Mouse (Mus musculus): ENCODE results near the gene Psma1. TPM values are rescaled to one million over a fixed set of nuclear protein-coding genes. Genes with fewer than 3 reads are reported as not detected.
A peak's percentile ranks its signal among the peaks of the same experiment; 100 is the strongest.

Gene Psma1
- polyA plus RNA-seq, 1 experiment from 2014 or later, result 242 TPM

- Histone ChIP-seq H3K4me1 (replicated peaks; ENCODE audit: control insufficient read depth, insufficient read depth) (no peaks in the 10 kb centered on the region), H3K9me3 (ENCODE audit: control insufficient read depth, low read length) (no peaks in the 10 kb centered on the region), H3K27me3 (ENCODE audit: control insufficient read depth, insufficient read depth, low read length) (no peaks in the 10 kb centered on the region), H3K36me3 (ENCODE audit: control insufficient read depth, insufficient read depth, low read length) (no peaks in the 10 kb centered on the region), H3K9ac (ENCODE audit: low read length) (peak within 1 kb of the TSS; percentile 97), H3K4me2 (replicated peaks; ENCODE audit: low read depth) (peak within 1 kb of the TSS; percentile 65), H3K4me3 (ENCODE audit: low read depth, low read length) (peak within 1 kb of the TSS; percentile 96), H3K27ac (replicated peaks) (peak within 1 kb of the TSS; percentile 89)
- ATAC-seq (ENCODE audit: low FRiP score, low TSS enrichment) (peak; percentile 98), DNase-seq (ENCODE audit: low spot score) (peak; percentile 95)
- under 1% methylated on average over 72 of the region's 75 CpGs for WGBS
- TF ChIP-seq EP300 (optimal IDR thresholded peaks at IDR 0.05) (no peak), CTCF (IDR thresholded peaks at IDR 0.05; ENCODE audit: low read depth) (no peak; the same call in 1 of the 2 replicates)
Observed at GRCm38 (mm10) chr7:114253885-114254833, 21.8 kb downstream of the Psma1 start, which contains the start of gene Copb1. Gene Copb1 (minus strand): TSS chr7:114254711.

- Histone ChIP-seq H3K4me1 (replicated peaks; ENCODE audit: control insufficient read depth, insufficient read depth) (no peaks in the 10 kb centered on the region), H3K4me2 (replicated peaks; ENCODE audit: low read depth) (no peak overlapping the region), H3K27me3 (ENCODE audit: control insufficient read depth, insufficient read depth, low read length) (no peaks in the 10 kb centered on the region), H3K4me3 (ENCODE audit: low read depth, low read length) (no peak overlapping the region), H3K9me3 (ENCODE audit: control insufficient read depth, low read length) (no peaks in the 10 kb centered on the region), H3K36me3 (ENCODE audit: control insufficient read depth, insufficient read depth, low read length) (peaks cover 4% of the 10 kb centered on the region), H3K9ac (ENCODE audit: low read length) (no peak overlapping the region), H3K27ac (replicated peaks) (no peak overlapping the region)
- DNase-seq (ENCODE audit: low spot score) (no peak), ATAC-seq (ENCODE audit: low FRiP score, low TSS enrichment) (no peak)
- WGBS, result 94% methylated on average over 3 of the region's 3 CpGs
- TF ChIP-seq CTCF (IDR thresholded peaks at IDR 0.05; ENCODE audit: low read depth), result peak; percentile 53
- TF ChIP-seq EP300 (optimal IDR thresholded peaks at IDR 0.05), result no peak
Observed at GRCm38 (mm10) chr7:114251684-114252083, 24.2 kb downstream of the Psma1 start.

GRCm38 (mm10) chr7:114233980-114234379 is 41.9 kb downstream of the Psma1 start:
- Histone ChIP-seq H3K27me3 (ENCODE audit: control insufficient read depth, insufficient read depth, low read length) (no peaks in the 10 kb centered on the region), H3K9ac (ENCODE audit: low read length) (no peak overlapping the region), H3K4me1 (replicated peaks; ENCODE audit: control insufficient read depth, insufficient read depth) (no peaks in the 10 kb centered on the region), H3K9me3 (ENCODE audit: control insufficient read depth, low read length) (no peaks in the 10 kb centered on the region), H3K4me2 (replicated peaks; ENCODE audit: low read depth) (no peak overlapping the region), H3K36me3 (ENCODE audit: control insufficient read depth, insufficient read depth, low read length) (peaks cover 23% of the 10 kb centered on the region), H3K27ac (replicated peaks) (no peak overlapping the region), H3K4me3 (ENCODE audit: low read depth, low read length) (no peak overlapping the region)
- ATAC-seq (ENCODE audit: low FRiP score, low TSS enrichment), result no peak
- DNase-seq (ENCODE audit: low spot score), result no peak
- 69% methylated on average over 7 of the region's 7 CpGs for WGBS
- TF ChIP-seq EP300 (optimal IDR thresholded peaks at IDR 0.05) (no peak), CTCF (IDR thresholded peaks at IDR 0.05; ENCODE audit: low read depth) (no peak)

- Histone ChIP-seq H3K4me1 (replicated peaks; ENCODE audit: control insufficient read depth, insufficient read depth) (no peaks in the 10 kb centered on the region), H3K4me3 (ENCODE audit: low read depth, low read length) (no peak overlapping the region), H3K27me3 (ENCODE audit: control insufficient read depth, insufficient read depth, low read length) (no peaks in the 10 kb centered on the region), H3K4me2 (replicated peaks; ENCODE audit: low read depth) (no peak overlapping the region), H3K9me3 (ENCODE audit: control insufficient read depth, low read length) (no peaks in the 10 kb centered on the region), H3K36me3 (ENCODE audit: control insufficient read depth, insufficient read depth, low read length) (peaks cover 19% of the 10 kb centered on the region), H3K9ac (ENCODE audit: low read length) (no peak overlapping the region), H3K27ac (replicated peaks) (no peak overlapping the region)
- 84% methylated on average over 7 of the region's 7 CpGs for WGBS
- DNase-seq (ENCODE audit: low spot score), result no peak
- TF ChIP-seq EP300 (optimal IDR thresholded peaks at IDR 0.05) (no peak), CTCF (IDR thresholded peaks at IDR 0.05; ENCODE audit: low read depth) (peak; percentile 39)
- ATAC-seq (ENCODE audit: low FRiP score, low TSS enrichment), result no peak
Observed at GRCm38 (mm10) chr7:114232982-114233381, 42.9 kb downstream of the Psma1 start.

- peaks cover 17% of the 10 kb centered on the region for H3K36me3 ChIP-seq (ENCODE audit: control insufficient read depth, insufficient read depth, low read length)
- ATAC-seq (ENCODE audit: low FRiP score, low TSS enrichment) (peak; percentile 86), DNase-seq (ENCODE audit: low spot score) (no peak)
- 63% methylated on average over 3 of the region's 3 CpGs for WGBS
- no peak overlapping the region for H3K4me3 ChIP-seq (ENCODE audit: low read depth, low read length)
- H3K27me3 ChIP-seq (ENCODE audit: control insufficient read depth, insufficient read depth, low read length), result no peaks in the 10 kb centered on the region
- no peaks in the 10 kb centered on the region for H3K4me1 ChIP-seq (replicated peaks; ENCODE audit: control insufficient read depth, insufficient read depth)
- H3K9ac ChIP-seq (ENCODE audit: low read length), result no peak overlapping the region
- no peaks in the 10 kb centered on the region for H3K9me3 ChIP-seq (ENCODE audit: control insufficient read depth, low read length)
- TF ChIP-seq EP300 (optimal IDR thresholded peaks at IDR 0.05) (no peak), CTCF (IDR thresholded peaks at IDR 0.05; ENCODE audit: low read depth) (no peak)
- no peak overlapping the region for H3K27ac ChIP-seq (replicated peaks)
- no peak overlapping the region for H3K4me2 ChIP-seq (replicated peaks; ENCODE audit: low read depth)
Observed at GRCm38 (mm10) chr7:114231857-114232256, 44.1 kb downstream of the Psma1 start.

- Histone ChIP-seq H3K4me3 (ENCODE audit: low read depth, low read length) (no peak overlapping the region), H3K9me3 (ENCODE audit: control insufficient read depth, low read length) (no peaks in the 10 kb centered on the region), H3K27me3 (ENCODE audit: control insufficient read depth, insufficient read depth, low read length) (no peaks in the 10 kb centered on the region), H3K36me3 (ENCODE audit: control insufficient read depth, insufficient read depth, low read length) (peaks cover 27% of the 10 kb centered on the region), H3K9ac (ENCODE audit: low read length) (no peak overlapping the region), H3K27ac (replicated peaks) (no peak overlapping the region), H3K4me2 (replicated peaks; ENCODE audit: low read depth) (no peak overlapping the region), H3K4me1 (replicated peaks; ENCODE audit: control insufficient read depth, insufficient read depth) (no peaks in the 10 kb centered on the region)
- TF ChIP-seq CTCF (IDR thresholded peaks at IDR 0.05; ENCODE audit: low read depth), result no peak
- TF ChIP-seq EP300 (optimal IDR thresholded peaks at IDR 0.05), result no peak
- no peak for DNase-seq (ENCODE audit: low spot score)
- no peak for ATAC-seq (ENCODE audit: low FRiP score, low TSS enrichment)
- WGBS, result 94% methylated on average over 1 of the region's 1 CpGs
Observed at GRCm38 (mm10) chr7:114226521-114226920, 49.4 kb downstream of the Psma1 start.
